Mouse (Mus musculus) adrenal gland, postnatal 4 days (tissue): ENCODE results near the gene Olfr355. TPM values are rescaled to one million over a fixed set of nuclear protein-coding genes. Genes with fewer than 3 reads are reported as not detected.

ENCODE experiments used
- DNase-seq, 2 experiments: peaks; one replicate each; pipeline ENCODE4 v3.0.0; 2021 to 2022; ENCODE audit warnings: low spot score in 2 of 2, mixed read lengths in 2 of 2
- long read RNA-seq, 2 experiments: library from polyadenylated mRNA; stranded (forward); transcript quantifications; one replicate each; pipeline ENCODE4 v2.0.0; 2021
- total RNA-seq, 2 experiments: library from RNA; stranded (reverse); gene quantifications; 2 replicates each; pipeline ENCODE4 v1.2.3; 2021

Olfr355 gene
- total RNA-seq, result not detected
- long read RNA-seq, experiment 1, result 0 reads
- long read RNA-seq, experiment 2, result 0 reads

- no peak for DNase-seq
Observed at GRCm38 (mm10) chr2:36928797-36929196, at the start of gene Olfr355. Olfr355 (minus strand) TSS chr2:36928897.

- no peak for DNase-seq
Observed at GRCm38 (mm10) chr2:36936821-36937220, 8.1 kb upstream of the Olfr355 start, which contains the start of gene Olfr356. Olfr356 (plus strand) TSS chr2:36937121.

- no peak for DNase-seq
Observed at GRCm38 (mm10) chr2:36905380-36905779, 23.3 kb downstream of the Olfr355 start, which contains the start of gene Olfr354. Olfr354 (plus strand) TSS chr2:36905680.

GRCm38 (mm10) chr2:36897114-36897513 is 31.6 kb downstream of the Olfr355 start:
- DNase-seq, result no peak

- DNase-seq, result no peak
Observed at GRCm38 (mm10) chr2:36892836-36893235, 35.9 kb downstream of the Olfr355 start, which contains the start of gene Olfr353. Olfr353 (minus strand) TSS chr2:36892936.

Other genes with a start within 250 kb of the Olfr355 start
- not detected for gene Olfr346, start 243.1 kb downstream of the Olfr355 start, total RNA-seq
- gene Olfr347, start 197.0 kb downstream of the Olfr355 start, total RNA-seq, result not detected
- not detected for gene Olfr348, start 144.6 kb downstream of the Olfr355 start, total RNA-seq
- gene Olfr50, start 138.4 kb downstream of the Olfr355 start, total RNA-seq, result not detected
- not detected for gene Olfr3, start 111.9 kb downstream of the Olfr355 start, total RNA-seq
- not detected for gene Olfr350, start 82.6 kb downstream of the Olfr355 start, total RNA-seq
- gene Olfr351, start 66.2 kb downstream of the Olfr355 start, total RNA-seq, result not detected
- gene Olfr352, start 60.4 kb downstream of the Olfr355 start, total RNA-seq, result not detected
- not detected for gene Olfr353, start 36.0 kb downstream of the Olfr355 start, total RNA-seq
- not detected for gene Olfr354, start 23.2 kb downstream of the Olfr355 start, total RNA-seq
- not detected for gene Olfr356, start 8.2 kb upstream of the Olfr355 start, total RNA-seq
- not detected for gene Olfr357, start 64.9 kb upstream of the Olfr355 start, total RNA-seq
- gene Olfr358, start 80.4 kb upstream of the Olfr355 start, total RNA-seq, result not detected
- gene Olfr360, start 136.8 kb upstream of the Olfr355 start, total RNA-seq, result not detected
- not detected for gene Olfr361, start 160.4 kb upstream of the Olfr355 start, total RNA-seq
- gene Olfr362, start 189.0 kb upstream of the Olfr355 start, total RNA-seq, result not detected
- not detected for gene Olfr364-ps1, start 210.4 kb upstream of the Olfr355 start, total RNA-seq